Mouse (Mus musculus) frontal cortex, postnatal 36 days (tissue): ENCODE data around the gene Hist3h2a.

Experiments
- DNase-seq, 2 experiments: peaks; one replicate each; pipeline ENCODE4 v3.0.0; 2022; ENCODE audit warnings: low spot score in 2 of 2

Gene Hist3h2a

GRCm38 (mm10) chr11:58991911-58992310 is 37.4 kb downstream of the Hist3h2a start:
- no peak for DNase-seq

- DNase-seq: no peak
These were observed 38.7 kb downstream of the Hist3h2a start for GRCm38 (mm10) chr11:58993091-58993670.

- no peak for DNase-seq
These were observed 39.9 kb downstream of the Hist3h2a start for GRCm38 (mm10) chr11:58994337-58994826.

- DNase-seq: no peak
These were observed 40.7 kb downstream of the Hist3h2a start for GRCm38 (mm10) chr11:58995061-58995806.

- DNase-seq: no peak
These were observed 41.4 kb downstream of the Hist3h2a start for GRCm38 (mm10) chr11:58995807-58996370.

GRCm38 (mm10) chr11:58997541-58997940 is 43.1 kb downstream of the Hist3h2a start:
- no peak for DNase-seq

- DNase-seq: no peak
These were observed 44.7 kb downstream of the Hist3h2a start for GRCm38 (mm10) chr11:58999158-58999557.

GRCm38 (mm10) chr11:58999830-59000229 is 45.3 kb downstream of the Hist3h2a start:
- no peak for DNase-seq

- DNase-seq: peak in 1 of 2 experiments; percentile 43
These were observed 46.1 kb downstream of the Hist3h2a start for GRCm38 (mm10) chr11:59000635-59001034.

- DNase-seq: no peak
These were observed 48.0 kb downstream of the Hist3h2a start for GRCm38 (mm10) chr11:59002327-59003079.
